Mouse (Mus musculus) heart, adult 2 months (tissue): ENCODE data around the gene Rtkn2. TPM values are rescaled to one million over a fixed set of nuclear protein-coding genes. Genes with fewer than 3 reads are reported as not detected.
"Not testable (repeated sequence)": the region's sequence is repeated elsewhere in the genome, so short reads cannot be mapped to it uniquely, and the experiment has no call there.

Experiments used
- DNase-seq, 2 experiments: peaks; one replicate each; pipeline ENCODE4 v3.0.0; 2021
- H3K27ac ChIP-seq: fragments of 200-600 bp; 2 replicates; pipeline ENCODE4 v1.8.1; 2022
- H3K27me3 ChIP-seq: fragments of 200-500 bp; 2 replicates; pipeline ENCODE4 v1.6.1; 2012; ENCODE audit warnings: mild to moderate bottlenecking, low read length, inconsistent platforms, mixed read lengths; ENCODE audit not compliant: control insufficient read depth, insufficient read depth
- H3K36me3 ChIP-seq: fragments of 200-500 bp; 2 replicates; pipeline ENCODE4 v1.6.1; 2012; ENCODE audit warnings: low read length, inconsistent platforms; ENCODE audit not compliant: control insufficient read depth, insufficient read depth
- H3K4me1 ChIP-seq: fragments of 200-500 bp; 2 replicates; pipeline ENCODE4 v1.6.1; 2011; ENCODE audit warnings: low read length; ENCODE audit not compliant: control insufficient read depth, insufficient read depth
- H3K4me3 ChIP-seq: fragments of 200-600 bp; 2 replicates; pipeline ENCODE4 v1.8.1; 2022
- H3K79me2 ChIP-seq: fragments of 200-500 bp; replicated peaks from 2 replicates; pipeline ENCODE4 v1.6.1; 2012; ENCODE audit warnings: mild to moderate bottlenecking, inconsistent platforms, low read length, moderate library complexity, mixed read lengths; ENCODE audit not compliant: control insufficient read depth, insufficient read depth
- H3K9ac ChIP-seq: fragments of 200-500 bp; 2 replicates; pipeline ENCODE4 v1.6.1; 2012; ENCODE audit warnings: low read depth, mild to moderate bottlenecking, control low read depth, inconsistent platforms, low read length, mixed read lengths
- CTCF ChIP-seq: fragments of 200-600 bp; IDR thresholded peaks from 2 replicates; pipeline ENCODE4 v1.8.1; 2022; ENCODE audit warnings: antibody characterized with exemption, mild to moderate bottlenecking, moderate library complexity
- EP300 ChIP-seq: fragments of 200-500 bp; IDR thresholded peaks from 2 replicates; pipeline ENCODE4 v1.6.1; 2011; ENCODE audit warnings: low read depth, low read length, control low read depth; ENCODE audit not compliant: insufficient read depth
- POLR2A ChIP-seq: fragments of 200-500 bp; IDR thresholded peaks from 2 replicates; pipeline ENCODE4 v1.6.1; 2011; ENCODE audit warnings: mild to moderate bottlenecking, low read depth, low read length, control low read depth; ENCODE audit not compliant: insufficient read depth
- WGBS: fragments of 180-500 bp; shearing (Covaris S2); methylation state at CpG from one replicate; pipeline ENCODE4 v1.1.7; 2018; 5-methylcytosine and 5-hydroxymethylcytosine counted together
- intact Hi-C: fragments of 180-260 bp; cut with DNase I; formaldehyde crosslinking; loops from one replicate; pipeline ENCODE4 v1.15.1; 2025
- polyA plus RNA-seq: library from polyadenylated mRNA; depleted of rRNA; stranded (reverse); fragments of >200 nt; gene quantifications from 2 replicates; pipeline ENCODE4 v1.2.3, GENCODE M21; 2012
- total RNA-seq, 2 experiments: library from RNA; stranded (reverse); gene quantifications; 2 replicates each; pipeline ENCODE4 v1.2.3; 2021

Rtkn2 gene
- total and polyA plus RNA-seq, 3 experiments = 0.08 to 0.16 (median 0.14) TPM

- no peak overlapping the region for H3K4me3 ChIP-seq
- DNase-seq = no peak
- TF ChIP-seq EP300 = no peak
- no peak for TF ChIP-seq POLR2A
- no peak for TF ChIP-seq CTCF
- peaks cover 21% of the 10 kb centered on the region for H3K36me3 ChIP-seq
- no peak overlapping the region for H3K9ac ChIP-seq
- peaks cover 1% of the 10 kb centered on the region; the same call in 1 of the 2 replicates for H3K79me2 ChIP-seq
- H3K27ac ChIP-seq = peak overlapping the region; percentile 89
- WGBS = 38% methylated on average over 3 of the region's 3 CpGs
- H3K27me3 ChIP-seq = no peaks in the 10 kb centered on the region
- intact Hi-C loops = loop anchor here (5.0 kb wide), 1 partner anchor 189 kb away; no protein-coding TSS in a partner anchor
- H3K4me1 ChIP-seq = peaks cover 22% of the 10 kb centered on the region
These were observed 114.1 kb downstream of the Rtkn2 start for GRCm38 (mm10) chr10:68093496-68093895.

- Histone ChIP-seq H3K4me3 (no peak overlapping the region), H3K27ac (no peak overlapping the region; the same call in 1 of the 2 replicates), H3K27me3 (no peaks in the 10 kb centered on the region), H3K79me2 (peaks cover 1% of the 10 kb centered on the region; the same call in 1 of the 2 replicates), H3K4me1 (peaks cover 16% of the 10 kb centered on the region), H3K36me3 (peaks cover 23% of the 10 kb centered on the region), H3K9ac (no peak overlapping the region)
- DNase-seq = no peak
- 60% methylated on average over 2 of the region's 2 CpGs for WGBS
- TF ChIP-seq EP300 (no peak), POLR2A (no peak), CTCF (no peak)
- intact Hi-C loops = no loop called here
These were observed 115.8 kb downstream of the Rtkn2 start for GRCm38 (mm10) chr10:68095136-68095535.

GRCm38 (mm10) chr10:68096395-68096794 is 117.0 kb downstream of the Rtkn2 start:
- H3K36me3 ChIP-seq = peaks cover 35% of the 10 kb centered on the region

GRCm38 (mm10) chr10:68097821-68098675 is 118.7 kb downstream of the Rtkn2 start:
- 86% methylated on average over 19 of the region's 19 CpGs for WGBS
- Histone ChIP-seq H3K27ac (no peak overlapping the region), H3K4me3 (no peak overlapping the region), H3K36me3 (peaks cover 37% of the 10 kb centered on the region), H3K9ac (no peak overlapping the region), H3K79me2 (peaks cover 1% of the 10 kb centered on the region; the same call in 1 of the 2 replicates), H3K27me3 (no peaks in the 10 kb centered on the region), H3K4me1 (peaks cover 16% of the 10 kb centered on the region)
- TF ChIP-seq EP300 (no peak), CTCF (no peak), POLR2A (no peak)
- intact Hi-C loops = no loop called here
- DNase-seq = no peak

More at GRCm38 (mm10) chr10:68096395-68096794, 117.0 kb downstream of the Rtkn2 start:
- DNase-seq = no peak
- Histone ChIP-seq H3K9ac (no peak overlapping the region), H3K27ac (no peak overlapping the region), H3K4me1 (peaks cover 11% of the 10 kb centered on the region), H3K4me3 (no peak overlapping the region), H3K27me3 (no peaks in the 10 kb centered on the region), H3K79me2 (peaks cover 1% of the 10 kb centered on the region; the same call in 1 of the 2 replicates)
- intact Hi-C loops = no loop called here
- TF ChIP-seq CTCF (no peak), POLR2A (no peak), EP300 (no peak)
- 91% methylated on average over 12 of the region's 12 CpGs for WGBS

- DNase-seq, H3K27ac ChIP-seq, H3K27me3 ChIP-seq, H3K79me2 ChIP-seq, H3K4me3 ChIP-seq, intact Hi-C loops, H3K9ac ChIP-seq: not testable (repeated sequence)
- H3K4me1 ChIP-seq = peaks cover 22% of the 10 kb centered on the region
- 91% methylated on average over 7 of the region's 7 CpGs for WGBS
- peaks cover 46% of the 10 kb centered on the region for H3K36me3 ChIP-seq
These were observed 120.4 kb downstream of the Rtkn2 start for GRCm38 (mm10) chr10:68099801-68100200.

GRCm38 (mm10) chr10:68100506-68100905 is 121.1 kb downstream of the Rtkn2 start:
- intact Hi-C loops = no loop called here

More at GRCm38 (mm10) chr10:68100506-68100905, 121.1 kb downstream of the Rtkn2 start:
- Histone ChIP-seq H3K9ac (no peak overlapping the region), H3K36me3 (peaks cover 53% of the 10 kb centered on the region), H3K27me3 (no peaks in the 10 kb centered on the region), H3K79me2 (peaks cover 1% of the 10 kb centered on the region; the same call in 1 of the 2 replicates), H3K4me1 (peaks cover 25% of the 10 kb centered on the region), H3K27ac (0 out of 2 replicates have a peak overlapping the region, but pooled peaks have one; percentile 12), H3K4me3 (no peak overlapping the region)
- 59% methylated on average over 8 of the region's 8 CpGs for WGBS
- no peak for DNase-seq
- TF ChIP-seq POLR2A (no peak), CTCF (no peak), EP300 (no peak)
